Mouse (Mus musculus): ENCODE data around the gene Slc35e2. TPM values are rescaled to one million over a fixed set of nuclear protein-coding genes. Genes with fewer than 3 reads are reported as not detected.
A peak's percentile ranks its signal among the peaks of the same experiment; 100 is the strongest.
"Not testable (repeated sequence)": the region's sequence is repeated elsewhere in the genome, so short reads cannot be mapped to it uniquely, and the experiment has no call there.

Slc35e2 gene
- total RNA-seq, 2 experiments from 2014 or later = 7.6 to 13.8 TPM

- ATAC-seq (replicated peaks; ENCODE audit: low FRiP score, poor library complexity, severe bottlenecking) = no peak
Observed at GRCm38 (mm10) chr4:155658961-155659360, 57.7 kb downstream of the Slc35e2 start.

- ATAC-seq (replicated peaks; ENCODE audit: low FRiP score, poor library complexity, severe bottlenecking) = no peak
Observed at GRCm38 (mm10) chr4:155660641-155661040, 59.4 kb downstream of the Slc35e2 start.

DNA sequence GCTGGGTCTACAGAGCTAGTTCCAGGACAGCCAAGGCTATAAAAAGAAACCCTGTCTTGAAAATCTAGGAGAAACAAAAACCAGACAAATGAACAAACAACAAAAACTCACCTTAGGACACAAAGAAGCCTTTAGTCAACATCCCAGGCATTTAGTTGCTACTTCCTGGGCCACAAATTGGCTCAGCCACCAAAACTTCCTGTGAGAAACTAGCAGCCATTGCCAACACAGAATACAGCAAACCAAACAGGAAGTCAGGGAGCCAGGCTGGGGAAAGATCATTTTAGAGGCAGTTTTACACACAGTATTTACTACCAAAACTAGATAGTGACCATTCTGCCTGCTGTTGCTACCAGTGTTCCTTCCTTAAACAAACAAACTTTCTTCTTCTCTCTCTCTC lies 65.7 kb downstream of the Slc35e2 start:
- ATAC-seq (replicated peaks; ENCODE audit: low FRiP score, poor library complexity, severe bottlenecking) = no peak

GRCm38 (mm10) chr4:155668689-155669597 lies 67.7 kb downstream of the Slc35e2 start, which contains the start of gene Mib2:
Gene Mib2, minus strand, starts transcription at chr4:155669198.
- ATAC-seq (replicated peaks; ENCODE audit: low FRiP score, poor library complexity, severe bottlenecking) = peak; percentile 98

GRCm38 (mm10) chr4:155669598-155670075 lies 68.4 kb downstream of the Slc35e2 start:
- no peak; the same call in none of the 2 replicates for ATAC-seq (replicated peaks; ENCODE audit: low FRiP score, poor library complexity, severe bottlenecking)

- not testable (repeated sequence) for ATAC-seq (replicated peaks; ENCODE audit: low FRiP score, poor library complexity, severe bottlenecking)
Observed at GRCm38 (mm10) chr4:155670236-155670635, 69.0 kb downstream of the Slc35e2 start.

GRCm38 (mm10) chr4:155672082-155672481 lies 70.9 kb downstream of the Slc35e2 start:
- no peak for ATAC-seq (replicated peaks; ENCODE audit: low FRiP score, poor library complexity, severe bottlenecking)

Other genes with a start within 250 kb of the Slc35e2 start
- gene Prkcz, start 240.1 kb upstream of the Slc35e2 start, total RNA-seq (2015; ENCODE audit: low replicate concordance) = 1.9 TPM in 1 of 2 replicates, not detected in the other
- gene Prkcz, start 240.1 kb upstream of the Slc35e2 start, total RNA-seq (2017; ENCODE audit: low replicate concordance) = not detected in 2 replicates
- not detected in 2 replicates for gene Gabrd, start 203.3 kb upstream of the Slc35e2 start, total RNA-seq (2015; ENCODE audit: low replicate concordance)
- gene Gabrd, start 203.3 kb upstream of the Slc35e2 start, total RNA-seq (2017; ENCODE audit: low replicate concordance) = not detected in 2 replicates
- not detected in 2 replicates for gene Cfap74, start 192.2 kb upstream of the Slc35e2 start, total RNA-seq (2015; ENCODE audit: low replicate concordance)
- 0.56 TPM in 1 of 2 replicates, not detected in the other for gene Cfap74, start 192.2 kb upstream of the Slc35e2 start, total RNA-seq (2017; ENCODE audit: low replicate concordance)
- gene Tmem52, start 132.3 kb upstream of the Slc35e2 start, total RNA-seq (2015; ENCODE audit: low replicate concordance) = not detected in 2 replicates
- gene Tmem52, start 132.3 kb upstream of the Slc35e2 start, total RNA-seq (2017; ENCODE audit: low replicate concordance) = not detected in 2 replicates
- 42.4 and 62.8 TPM in 2 replicates for gene Gnb1, start 110.1 kb upstream of the Slc35e2 start, total RNA-seq (2015; ENCODE audit: low replicate concordance)
- gene Gnb1, start 110.1 kb upstream of the Slc35e2 start, total RNA-seq (2017; ENCODE audit: low replicate concordance) = 18.8 and 34.2 TPM in 2 replicates
- 42.3 and 46.2 TPM in 2 replicates for gene Nadk, start 39.0 kb upstream of the Slc35e2 start, total RNA-seq (2015; ENCODE audit: low replicate concordance)
- 27.5 and 27.6 TPM in 2 replicates for gene Nadk, start 39.0 kb upstream of the Slc35e2 start, total RNA-seq (2017; ENCODE audit: low replicate concordance)
- gene Cdk11b, start 23.4 kb downstream of the Slc35e2 start, total RNA-seq (2015; ENCODE audit: low replicate concordance) = 23.0 and 24.8 TPM in 2 replicates
- gene Cdk11b, start 23.4 kb downstream of the Slc35e2 start, total RNA-seq (2017; ENCODE audit: low replicate concordance) = 20.7 and 51.7 TPM in 2 replicates
- not detected in 2 replicates for gene Gm10563, start 44.0 kb downstream of the Slc35e2 start, total RNA-seq (2015; ENCODE audit: low replicate concordance)
- gene Gm10563, start 44.0 kb downstream of the Slc35e2 start, total RNA-seq (2017; ENCODE audit: low replicate concordance) = not detected in 2 replicates
- 1.9 TPM in 1 of 2 replicates, not detected in the other for gene Mmp23, start 52.0 kb downstream of the Slc35e2 start, total RNA-seq (2015; ENCODE audit: low replicate concordance)
- not detected in 2 replicates for gene Mmp23, start 52.0 kb downstream of the Slc35e2 start, total RNA-seq (2017; ENCODE audit: low replicate concordance)
- gene Mib2, start 67.8 kb downstream of the Slc35e2 start, total RNA-seq (2015; ENCODE audit: low replicate concordance) = 0.77 and 0.84 TPM in 2 replicates
- gene Mib2, start 67.8 kb downstream of the Slc35e2 start, total RNA-seq (2017; ENCODE audit: low replicate concordance) = 2.1 and 3.2 TPM in 2 replicates
- gene Fndc10, start 92.9 kb downstream of the Slc35e2 start, total RNA-seq (2015; ENCODE audit: low replicate concordance) = not detected in 2 replicates
- gene Fndc10, start 92.9 kb downstream of the Slc35e2 start, total RNA-seq (2017; ENCODE audit: low replicate concordance) = 0.09 TPM in 1 of 2 replicates, not detected in the other
- gene Ssu72, start 103.4 kb downstream of the Slc35e2 start, total RNA-seq (2015; ENCODE audit: low replicate concordance) = 35.9 and 37.1 TPM in 2 replicates
- gene Ssu72, start 103.4 kb downstream of the Slc35e2 start, total RNA-seq (2017; ENCODE audit: low replicate concordance) = 28.3 and 43.4 TPM in 2 replicates
- 0.19 TPM in 1 of 2 replicates, not detected in the other for gene Tmem240, start 133.4 kb downstream of the Slc35e2 start, total RNA-seq (2015; ENCODE audit: low replicate concordance)
- not detected in 2 replicates for gene Tmem240, start 133.4 kb downstream of the Slc35e2 start, total RNA-seq (2017; ENCODE audit: low replicate concordance)
- 4.6 and 14.0 TPM in 2 replicates for gene Atad3a, start 159.7 kb downstream of the Slc35e2 start, total RNA-seq (2015; ENCODE audit: low replicate concordance)
- gene Atad3a, start 159.7 kb downstream of the Slc35e2 start, total RNA-seq (2017; ENCODE audit: low replicate concordance) = 11.9 and 17.4 TPM in 2 replicates
- not detected in 2 replicates for gene Vwa1, start 173.3 kb downstream of the Slc35e2 start, total RNA-seq (2015; ENCODE audit: low replicate concordance)
- not detected in 2 replicates for gene Vwa1, start 173.3 kb downstream of the Slc35e2 start, total RNA-seq (2017; ENCODE audit: low replicate concordance)
- gene Tmem88b, start 184.5 kb downstream of the Slc35e2 start, total RNA-seq (2015; ENCODE audit: low replicate concordance) = 1.3 TPM in 1 of 2 replicates, not detected in the other
- gene Tmem88b, start 184.5 kb downstream of the Slc35e2 start, total RNA-seq (2017; ENCODE audit: low replicate concordance) = 0.42 and 1.3 TPM in 2 replicates
- gene Ankrd65, start 189.0 kb downstream of the Slc35e2 start, total RNA-seq (2015; ENCODE audit: low replicate concordance) = 2.5 TPM in 1 of 2 replicates, not detected in the other
- 1.7 and 4.3 TPM in 2 replicates for gene Ankrd65, start 189.0 kb downstream of the Slc35e2 start, total RNA-seq (2017; ENCODE audit: low replicate concordance)
- gene Mrpl20, start 201.5 kb downstream of the Slc35e2 start, total RNA-seq (2015; ENCODE audit: low replicate concordance) = 33.0 and 33.8 TPM in 2 replicates
- 18.9 and 45.0 TPM in 2 replicates for gene Mrpl20, start 201.5 kb downstream of the Slc35e2 start, total RNA-seq (2017; ENCODE audit: low replicate concordance)
- gene Ccnl2, start 211.1 kb downstream of the Slc35e2 start, total RNA-seq (2015; ENCODE audit: low replicate concordance) = 117 and 136 TPM in 2 replicates
- 187 and 202 TPM in 2 replicates for gene Ccnl2, start 211.1 kb downstream of the Slc35e2 start, total RNA-seq (2017; ENCODE audit: low replicate concordance)
- 25.0 and 35.9 TPM in 2 replicates for gene Aurkaip1, start 229.9 kb downstream of the Slc35e2 start, total RNA-seq (2015; ENCODE audit: low replicate concordance)
- gene Aurkaip1, start 229.9 kb downstream of the Slc35e2 start, total RNA-seq (2017; ENCODE audit: low replicate concordance) = 48.7 and 56.0 TPM in 2 replicates
- 2.1 TPM in 1 of 2 replicates, not detected in the other for gene Mxra8, start 238.3 kb downstream of the Slc35e2 start, total RNA-seq (2015; ENCODE audit: low replicate concordance)
- not detected in 2 replicates for gene Mxra8, start 238.3 kb downstream of the Slc35e2 start, total RNA-seq (2017; ENCODE audit: low replicate concordance)
- 3.7 and 6.7 TPM in 2 replicates for gene Dvl1, start 246.0 kb downstream of the Slc35e2 start, total RNA-seq (2015; ENCODE audit: low replicate concordance)
- 4.8 and 6.3 TPM in 2 replicates for gene Dvl1, start 246.0 kb downstream of the Slc35e2 start, total RNA-seq (2017; ENCODE audit: low replicate concordance)